Mouse (Mus musculus) ES-CJ7 (cell line): ENCODE results near the gene Cacna2d1.

Experiments
- DNase-seq: peaks from one replicate; pipeline ENCODE4 v3.0.0; 2011; ENCODE audit warnings: low read depth, low spot score

Cacna2d1 gene

DNA sequence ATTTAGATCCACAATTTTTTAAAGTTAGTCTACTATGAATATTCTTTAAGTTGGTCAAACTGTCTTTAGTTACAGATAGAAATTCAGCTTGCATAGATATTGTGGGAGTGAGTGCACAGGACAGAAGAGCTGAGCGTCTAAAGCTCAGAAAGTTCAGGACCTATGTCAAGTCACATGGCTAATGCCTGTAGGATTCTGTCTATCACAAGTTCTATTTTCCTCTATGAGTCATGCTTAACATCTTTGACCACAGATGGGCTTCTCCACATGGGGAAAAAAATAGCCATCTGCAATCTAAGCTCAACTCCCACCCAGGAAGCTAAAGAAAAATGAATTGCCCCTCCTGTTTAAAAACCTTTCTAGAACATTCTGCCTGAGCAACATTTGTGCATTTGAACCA lies 483.5 kb downstream of the Cacna2d1 start:
- no peak for DNase-seq

DNA sequence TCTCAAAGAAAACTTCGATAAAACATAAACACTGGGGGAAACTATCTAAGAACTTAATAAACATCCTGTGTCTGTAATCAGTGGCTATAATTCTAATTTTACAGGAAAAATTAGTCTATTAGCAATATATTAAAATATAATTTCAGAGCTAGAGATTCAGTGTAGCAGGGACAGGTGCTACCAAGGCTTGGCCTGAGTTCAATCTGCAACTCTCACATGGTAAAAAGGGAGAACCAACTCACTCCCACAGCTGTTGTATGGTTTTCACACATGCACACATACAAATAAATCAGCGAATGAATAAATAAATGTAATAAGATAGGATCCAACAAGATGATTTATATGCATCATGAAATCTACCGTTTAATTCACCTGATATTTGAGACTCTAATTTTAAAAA lies 484.0 kb downstream of the Cacna2d1 start:
- DNase-seq: no peak
